Mouse (Mus musculus) kidney, adult 2 months (tissue): Measurements from ENCODE around the gene Ctnna2. TPM values are rescaled to one million over a fixed set of nuclear protein-coding genes. Genes with fewer than 3 reads are reported as not detected.

Experiments used
- DNase-seq: peaks from one replicate; pipeline ENCODE4 v3.0.0; 2021
- H3K27ac ChIP-seq: fragments of 200-500 bp; 2 replicates; pipeline ENCODE4 v1.5.1; 2012; ENCODE audit warnings: low read depth, low read length, control low read depth, inconsistent platforms; ENCODE audit not compliant: insufficient read depth
- H3K27me3 ChIP-seq: fragments of 200-500 bp; replicated peaks from 2 replicates; pipeline ENCODE4 v1.6.1; 2012; ENCODE audit warnings: mild to moderate bottlenecking, moderate library complexity, low read length, inconsistent platforms; ENCODE audit not compliant: control insufficient read depth, insufficient read depth
- H3K36me3 ChIP-seq: fragments of 200-500 bp; 2 replicates; pipeline ENCODE4 v1.6.1; 2012; ENCODE audit warnings: mild to moderate bottlenecking, moderate library complexity, low read length, inconsistent platforms; ENCODE audit not compliant: control insufficient read depth, insufficient read depth
- H3K4me1 ChIP-seq: fragments of 200-500 bp; 2 replicates; pipeline ENCODE4 v1.6.1; 2011; ENCODE audit warnings: low read length; ENCODE audit not compliant: control insufficient read depth, insufficient read depth
- H3K4me3 ChIP-seq: fragments of 200-500 bp; 2 replicates; pipeline ENCODE4 v1.5.1; 2011; ENCODE audit warnings: mild to moderate bottlenecking, low read depth, low read length, control low read depth; ENCODE audit not compliant: insufficient read depth
- CTCF ChIP-seq: fragments of 200-500 bp; conservative IDR thresholded peaks from 2 replicates; pipeline ENCODE4 v1.5.1; 2011; ENCODE audit warnings: low read depth, mild to moderate bottlenecking, control low read depth, low read length, moderate library complexity, mixed read lengths; ENCODE audit not compliant: insufficient read depth, insufficient read length
- POLR2A ChIP-seq: fragments of 200-500 bp; IDR thresholded peaks from one replicate; pipeline ENCODE4 v1.6.1; 2011; ENCODE audit warnings: low read depth, low read length, control low read depth
- WGBS: fragments of 180-500 bp; shearing (Covaris S2); methylation state at CpG from one replicate; pipeline ENCODE4 v1.1.7; 2018; 5-methylcytosine and 5-hydroxymethylcytosine counted together
- polyA plus RNA-seq: library from polyadenylated mRNA; depleted of rRNA; stranded (reverse); fragments of >200 nt; gene quantifications from 2 replicates; pipeline ENCODE4 v1.2.3, GENCODE M21; 2012

Gene Ctnna2
- polyA plus RNA-seq, 1 experiment, result 0.80 TPM

DNA sequence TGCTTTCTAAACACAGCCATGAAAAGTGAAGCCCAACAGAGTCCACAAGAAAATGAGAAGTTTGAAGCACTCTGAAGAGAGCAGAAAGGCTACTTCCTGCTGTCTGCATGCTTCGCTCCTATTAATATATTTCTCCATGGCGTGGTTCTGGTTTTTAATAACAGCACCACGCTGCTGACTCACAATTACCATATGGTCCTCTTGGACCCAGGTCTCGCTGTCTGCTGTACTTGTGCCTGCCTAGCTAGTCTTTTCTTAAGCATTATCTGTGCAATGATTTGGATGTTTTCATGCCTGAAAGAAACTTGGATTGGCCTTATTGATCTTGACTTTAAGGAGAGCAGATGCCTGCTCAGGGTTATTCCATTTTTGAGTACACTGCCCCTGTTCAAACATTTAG lies 28.2 kb downstream of the Ctnna2 start:
- Histone ChIP-seq H3K4me1 (no peaks in the 10 kb centered on the region), H3K27ac (no peak overlapping the region), H3K36me3 (no peaks in the 10 kb centered on the region), H3K4me3 (no peak overlapping the region), H3K27me3 (no peaks in the 10 kb centered on the region)
- TF ChIP-seq CTCF (no peak), POLR2A (no peak)
- 74% methylated on average over 4 of the region's 4 CpGs for WGBS
- DNase-seq, result no peak

DNA sequence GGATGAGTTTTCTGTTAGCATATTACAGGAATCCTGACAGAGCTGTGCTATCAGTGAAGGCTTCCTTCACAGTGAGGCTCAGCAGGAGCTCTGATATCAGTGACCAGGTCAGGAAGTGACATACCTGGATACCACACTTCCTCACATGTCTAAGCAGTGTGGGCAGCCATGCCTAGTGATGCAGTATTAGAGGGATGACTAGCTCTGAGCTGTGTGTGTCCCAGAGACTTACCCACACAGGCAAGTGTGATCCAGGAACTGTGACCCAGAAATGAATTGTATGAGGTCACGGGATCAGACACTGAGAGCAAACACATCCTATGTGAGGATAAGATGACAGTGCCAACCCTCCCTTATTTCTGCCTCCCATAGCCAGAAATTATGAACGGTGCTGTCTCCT lies 28.8 kb downstream of the Ctnna2 start:
- Histone ChIP-seq H3K4me3 (no peak overlapping the region), H3K36me3 (no peaks in the 10 kb centered on the region), H3K4me1 (no peaks in the 10 kb centered on the region), H3K27ac (no peak overlapping the region), H3K27me3 (no peaks in the 10 kb centered on the region)
- DNase-seq, result no peak
- TF ChIP-seq POLR2A, result no peak
- no peak for TF ChIP-seq CTCF
- WGBS, result 72% methylated on average over 2 of the region's 2 CpGs

DNA sequence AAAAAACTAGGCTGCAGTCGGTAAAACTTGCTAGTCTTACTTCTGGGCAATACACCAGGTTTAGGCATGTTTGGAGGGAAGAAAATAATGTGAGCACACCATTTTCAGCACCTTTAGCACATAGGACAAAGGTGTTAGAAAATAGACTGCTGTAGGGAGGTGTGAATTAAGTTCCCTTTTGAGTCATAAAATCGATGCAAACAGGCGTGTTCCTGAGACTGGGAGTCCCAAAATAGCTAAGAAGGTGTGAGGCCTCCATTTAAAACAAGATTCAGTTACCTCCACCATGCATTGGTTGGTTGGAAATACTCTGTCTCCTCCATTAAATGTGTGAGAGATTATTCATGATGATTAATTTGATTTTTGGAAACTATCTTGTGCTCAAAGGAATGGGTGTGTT lies 50.1 kb downstream of the Ctnna2 start:
- WGBS, result 67% methylated on average over 3 of the region's 3 CpGs
- H3K27ac ChIP-seq, result no peak overlapping the region
- no peak for TF ChIP-seq POLR2A
- no peak for TF ChIP-seq CTCF
- no peak overlapping the region for H3K4me3 ChIP-seq
- no peaks in the 10 kb centered on the region for H3K36me3 ChIP-seq
- no peaks in the 10 kb centered on the region for H3K27me3 ChIP-seq
- no peaks in the 10 kb centered on the region for H3K4me1 ChIP-seq
- DNase-seq, result no peak

DNA sequence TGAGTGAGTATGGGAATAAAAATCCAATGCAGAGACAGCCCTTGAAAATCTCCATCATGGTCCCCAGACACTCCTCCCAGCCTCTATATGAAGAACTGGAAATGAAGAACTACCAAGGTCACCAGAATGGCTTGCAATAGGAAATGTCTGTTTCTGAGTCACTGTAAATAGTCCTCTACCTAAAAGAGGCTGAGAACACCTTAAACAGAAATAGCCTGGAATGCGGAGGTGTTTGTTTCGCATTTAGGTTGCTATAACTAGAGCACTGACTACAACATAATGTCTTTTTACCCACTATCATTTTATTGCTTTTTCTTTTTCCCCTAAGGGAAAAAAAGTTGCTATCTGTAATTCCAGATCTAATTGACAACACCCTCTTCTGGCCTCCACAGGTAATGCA lies 106.3 kb downstream of the Ctnna2 start:
- no peak overlapping the region for H3K27ac ChIP-seq
- 97% methylated on average over 2 of the region's 2 CpGs for WGBS
- no peaks in the 10 kb centered on the region for H3K27me3 ChIP-seq
- no peak for DNase-seq
- no peaks in the 10 kb centered on the region for H3K4me1 ChIP-seq
- no peaks in the 10 kb centered on the region for H3K36me3 ChIP-seq
- TF ChIP-seq CTCF (no peak), POLR2A (no peak)
- no peak overlapping the region for H3K4me3 ChIP-seq

DNA sequence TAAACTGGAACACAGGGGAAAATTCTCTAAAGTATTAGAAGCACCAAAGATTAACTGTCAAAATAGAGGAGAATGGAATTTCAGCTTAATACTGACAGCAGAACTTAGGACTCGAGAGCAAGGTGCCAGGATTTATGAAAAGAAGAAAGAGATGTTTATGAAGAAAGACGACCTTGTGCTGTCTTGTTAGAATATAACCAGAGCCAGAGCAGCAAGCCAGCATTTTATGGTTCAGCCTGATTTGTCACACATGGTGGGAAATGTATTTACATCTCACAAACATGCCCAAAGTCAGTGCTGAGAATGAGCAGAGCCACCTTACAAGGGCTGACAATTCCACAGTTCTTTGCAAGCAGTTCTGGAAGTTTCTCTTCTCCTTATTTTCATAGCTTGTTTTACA lies 110.2 kb downstream of the Ctnna2 start:
- Histone ChIP-seq H3K36me3 (no peaks in the 10 kb centered on the region), H3K4me1 (no peaks in the 10 kb centered on the region), H3K27me3 (no peaks in the 10 kb centered on the region), H3K27ac (no peak overlapping the region), H3K4me3 (no peak overlapping the region)
- WGBS, result 35% methylated on average over 2 of the region's 2 CpGs
- no peak for DNase-seq
- no peak for TF ChIP-seq CTCF

DNA sequence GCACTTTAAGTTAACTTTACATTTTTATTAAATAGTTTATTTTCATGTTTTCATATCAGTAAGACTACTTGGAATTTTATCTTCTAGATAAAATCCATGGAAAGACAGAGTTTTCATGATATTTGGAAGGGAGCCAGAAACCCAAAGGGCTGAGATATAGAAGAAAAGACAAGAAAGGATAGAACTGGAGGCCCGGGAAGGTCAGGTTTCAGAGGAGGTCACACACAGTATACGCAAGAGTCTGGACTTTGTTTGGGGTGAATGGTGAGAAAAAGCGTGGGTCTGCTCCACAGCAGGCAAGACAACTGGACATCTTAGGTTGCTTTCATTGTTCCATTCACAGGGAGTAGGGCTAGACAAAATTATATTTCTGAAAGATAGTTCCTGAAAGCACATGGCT lies 111.4 kb downstream of the Ctnna2 start:
- Histone ChIP-seq H3K36me3 (no peaks in the 10 kb centered on the region), H3K27me3 (no peaks in the 10 kb centered on the region), H3K27ac (no peak overlapping the region), H3K4me1 (no peaks in the 10 kb centered on the region), H3K4me3 (no peak overlapping the region)
- 40% methylated on average over 3 of the region's 3 CpGs for WGBS
- DNase-seq, result no peak
- TF ChIP-seq POLR2A (no peak), CTCF (no peak)

DNA sequence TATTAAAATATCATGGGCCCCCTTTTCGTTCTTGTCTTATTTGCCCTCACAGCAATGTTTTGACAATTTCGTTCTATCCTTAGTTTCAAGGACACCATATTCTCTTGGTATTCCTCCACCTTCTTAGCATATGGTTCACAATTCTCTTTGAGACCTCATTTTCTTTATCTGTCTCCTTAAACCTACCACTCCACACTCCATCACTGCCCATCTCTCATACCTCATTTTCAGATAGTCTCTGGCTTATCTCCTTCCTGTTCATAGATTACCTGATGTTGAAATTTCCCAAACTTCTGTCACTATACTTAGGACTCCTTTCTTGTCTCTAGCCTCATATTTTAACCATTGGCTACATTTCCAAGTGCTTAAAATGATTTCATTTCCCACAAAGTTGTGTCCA lies 116.1 kb downstream of the Ctnna2 start:
- Histone ChIP-seq H3K4me3 (no peak overlapping the region), H3K4me1 (no peaks in the 10 kb centered on the region), H3K27ac (no peak overlapping the region), H3K36me3 (no peaks in the 10 kb centered on the region), H3K27me3 (no peaks in the 10 kb centered on the region)
- DNase-seq, result no peak
- WGBS, result 85% methylated on average over 2 of the region's 2 CpGs
- TF ChIP-seq CTCF (no peak), POLR2A (no peak)

DNA sequence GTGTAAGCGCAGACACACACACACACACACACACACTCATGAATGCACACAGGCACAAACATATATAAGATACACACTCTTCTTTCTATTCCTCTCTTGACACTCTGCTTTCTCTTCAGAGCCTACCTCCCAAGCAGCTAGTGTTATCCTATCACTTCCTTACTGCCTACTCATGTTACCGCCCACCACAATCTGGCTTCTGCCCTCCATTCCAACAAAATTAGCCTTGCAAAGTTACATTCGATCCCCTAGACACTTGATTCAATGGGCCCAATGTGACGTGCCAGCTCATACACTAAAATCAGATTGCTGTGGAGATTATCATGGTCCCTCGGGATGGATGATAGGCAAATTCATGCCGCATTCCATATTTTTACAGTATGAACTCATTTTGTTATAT lies 116.7 kb downstream of the Ctnna2 start:
- Histone ChIP-seq H3K27ac (no peak overlapping the region), H3K4me3 (no peak overlapping the region), H3K36me3 (no peaks in the 10 kb centered on the region), H3K4me1 (no peaks in the 10 kb centered on the region), H3K27me3 (no peaks in the 10 kb centered on the region)
- no peak for DNase-seq
- no peak for TF ChIP-seq CTCF
- WGBS, result 65% methylated on average over 6 of the region's 6 CpGs
